Mouse (Mus musculus): Measurements from ENCODE around the gene Gm21981.
A peak's percentile ranks its signal among the peaks of the same experiment; 100 is the strongest.
"Not testable (repeated sequence)": the region's sequence is repeated elsewhere in the genome, so short reads cannot be mapped to it uniquely, and the experiment has no call there.

Gm21981 gene

GRCm38 (mm10) chr17:47664474-47664873 is 29.8 kb downstream of the Gm21981 start:
- DNase-seq (ENCODE audit: low read depth, low spot score) = no peak

- no peak for DNase-seq (ENCODE audit: low read depth, low spot score)
Observed at GRCm38 (mm10) chr17:47663009-47663713, 31.1 kb downstream of the Gm21981 start.

- DNase-seq (ENCODE audit: low read depth, low spot score) = no peak
Observed at GRCm38 (mm10) chr17:47658741-47659243, 35.5 kb downstream of the Gm21981 start.

GRCm38 (mm10) chr17:47657901-47658300 is 36.4 kb downstream of the Gm21981 start:
- DNase-seq (ENCODE audit: low read depth, low spot score) = no peak

GRCm38 (mm10) chr17:47655697-47656096 is 38.6 kb downstream of the Gm21981 start:
- no peak for DNase-seq (ENCODE audit: low read depth, low spot score)

GRCm38 (mm10) chr17:47654346-47654745 is 39.9 kb downstream of the Gm21981 start:
- DNase-seq (ENCODE audit: low read depth, low spot score) = not testable (repeated sequence)

GRCm38 (mm10) chr17:47651953-47652352 is 42.3 kb downstream of the Gm21981 start:
- DNase-seq (ENCODE audit: low read depth, low spot score) = no peak

- no peak for DNase-seq (ENCODE audit: low read depth, low spot score)
Observed at GRCm38 (mm10) chr17:47648966-47649365, 45.3 kb downstream of the Gm21981 start.

- peak; percentile 89 for DNase-seq (ENCODE audit: low read depth, low spot score)
Observed at GRCm38 (mm10) chr17:47646683-47647082, 47.6 kb downstream of the Gm21981 start.

- peak; percentile 53 for DNase-seq (ENCODE audit: low read depth, low spot score)
Observed at GRCm38 (mm10) chr17:47642992-47643391, 51.3 kb downstream of the Gm21981 start.
